Comparison of ENCODE assay signal across 17 mouse cellular contexts in genomic region chr10:117708376-117708775, GRCm38 (mm10). TPM values are rescaled to one million over a fixed set of nuclear protein-coding genes. Genes with fewer than 3 reads are reported as not detected.
DNase-seq lines count a peak whose midpoint lies in the region; ATAC-seq and TF ChIP-seq lines count a peak whose summit lies in the region.
"Had no signal": no experiment of that assay in that cellular context is flagged by ENCODE, and none has a peak within 500 bp of the region (broad histone marks: within the 10 kb centered on the region; RNA-seq: fewer than 3 reads in every experiment).

No protein-coding gene starts in this region.

- H3K27me3 ChIP-seq in hindbrain, embryonic 14.5 days (ENCODE audit: control insufficient read depth, insufficient read depth, low read length): no peaks in the 10 kb centered on the region
- H3K27me3 ChIP-seq in hindbrain, embryonic 12.5 days: no peaks in the 10 kb centered on the region
- H3K27me3 ChIP-seq in lung, embryonic 16.5 days (ENCODE audit: control insufficient read depth, insufficient read depth, low read depth, low read length): no peaks in the 10 kb centered on the region
- no peaks in the 10 kb centered on the region for H3K27me3 ChIP-seq in MEL (ENCODE audit: control insufficient read depth in 1 of 2, insufficient read depth in 2 of 2, low read length in 2 of 2)
- H3K27me3 ChIP-seq in liver, embryonic 16.5 days (ENCODE audit: control insufficient read depth, insufficient read depth, low read depth, low read length): no peaks in the 10 kb centered on the region
- H3K27me3 ChIP-seq: embryonic facial prominence, embryonic 12.5 days; forebrain, embryonic 12.5 days; hindbrain, embryonic 13.5 days had no signal

- no peak for TF ChIP-seq EP300 in MEL (IDR thresholded peaks at IDR 0.05; ENCODE audit: low read depth in 1 of 2, low read length in 2 of 2)

- H3K4me1 ChIP-seq in hindbrain, embryonic 14.5 days (replicated peaks; ENCODE audit: control insufficient read depth, insufficient read depth, low read length): peaks cover 13% of the 10 kb centered on the region
- H3K4me1 ChIP-seq in hindbrain, embryonic 12.5 days: peaks cover 18% of the 10 kb centered on the region
- H3K4me1 ChIP-seq in lung, embryonic 16.5 days (replicated peaks; ENCODE audit: control insufficient read depth, insufficient read depth, low read length): peaks cover 16% of the 10 kb centered on the region
- peaks cover 7% of the 10 kb centered on the region for H3K4me1 ChIP-seq in lung, adult 2 months (ENCODE audit: control insufficient read depth, insufficient read depth, low read length)
- H3K4me1 ChIP-seq in MEL (ENCODE audit: control insufficient read depth in 1 of 2, insufficient read depth in 2 of 2, low read length in 2 of 2): peaks cover 0 to 8% of the 10 kb centered on the region in 2 experiments; a peak in 2 of 4 replicates
- H3K4me1 ChIP-seq in liver, embryonic 16.5 days (ENCODE audit: control insufficient read depth, low read depth, low read length): peaks cover 12% of the 10 kb centered on the region

- ATAC-seq in hindbrain, embryonic 14.5 days (ENCODE audit: low FRiP score): no peak
- ATAC-seq in hindbrain, embryonic 12.5 days (ENCODE audit: low FRiP score): no peak
- ATAC-seq in lung, embryonic 16.5 days (ENCODE audit: low read depth): no peak
- no peak for ATAC-seq in liver, embryonic 16.5 days (ENCODE audit: low read depth)

- H3K36me3 ChIP-seq in hindbrain, embryonic 14.5 days (replicated peaks; ENCODE audit: control insufficient read depth, insufficient read depth): peaks cover 46% of the 10 kb centered on the region
- peaks cover 33% of the 10 kb centered on the region for H3K36me3 ChIP-seq in hindbrain, embryonic 12.5 days
- H3K36me3 ChIP-seq in lung, embryonic 16.5 days (ENCODE audit: control insufficient read depth, insufficient read depth, low read length): peaks cover 25% of the 10 kb centered on the region
- peaks cover 12 to 14% of the 10 kb centered on the region in 2 experiments for H3K36me3 ChIP-seq in MEL (ENCODE audit: control insufficient read depth in 1 of 2, insufficient read depth in 2 of 2, low read length in 2 of 2)
- H3K36me3 ChIP-seq in liver, embryonic 16.5 days (ENCODE audit: control insufficient read depth, insufficient read depth): peaks cover 21% of the 10 kb centered on the region

- no peak for TF ChIP-seq POLR2A in lung, adult 2 months (IDR thresholded peaks at IDR 0.05; ENCODE audit: borderline replicate concordance, extremely low read depth, low read depth, low read length)
- TF ChIP-seq POLR2A in MEL (IDR thresholded peaks at IDR 0.05; ENCODE audit: control insufficient read depth in 1 of 2, insufficient read depth in 1 of 2, low read depth in 1 of 2, low read length in 2 of 2, poor library complexity in 1 of 2): no peak

- H3K9me3 ChIP-seq in hindbrain, embryonic 14.5 days (ENCODE audit: control insufficient read depth, low read length): no peaks in the 10 kb centered on the region
- H3K9me3 ChIP-seq in hindbrain, embryonic 12.5 days (replicated peaks): no peaks in the 10 kb centered on the region
- H3K9me3 ChIP-seq in lung, embryonic 16.5 days (ENCODE audit: control insufficient read depth, low read length): no peaks in the 10 kb centered on the region
- no peaks in the 10 kb centered on the region for H3K9me3 ChIP-seq in MEL (replicated peaks; ENCODE audit: insufficient read depth, low read length)
- no peaks in the 10 kb centered on the region for H3K9me3 ChIP-seq in liver, embryonic 16.5 days (replicated peaks; ENCODE audit: control insufficient read depth, low read length)
- H3K9me3 ChIP-seq: embryonic facial prominence, embryonic 12.5 days; forebrain, embryonic 12.5 days; hindbrain, embryonic 13.5 days had no signal

- DNase-seq in hindbrain, embryonic 14.5 days (ENCODE audit: low spot score): no peak
- DNase-seq in lung, adult 2 months: no peak
- no peak for DNase-seq in MEL (ENCODE audit: low read depth, low spot score)
- DNase-seq in thymus, postnatal 36 days: no peak
- no peak for DNase-seq in cerebellum, postnatal 4 days (ENCODE audit: low spot score in 2 of 2)
- DNase-seq: cerebellum, postnatal 36 days; gastrocnemius, postnatal 36 days; kidney, adult 18-20 months; lung, adult 18-20 months; thymus, postnatal 14 days had no signal

- no peak overlapping the region for H3K27ac ChIP-seq in hindbrain, embryonic 14.5 days
- no peak overlapping the region for H3K27ac ChIP-seq in hindbrain, embryonic 12.5 days
- no peak overlapping the region for H3K27ac ChIP-seq in lung, embryonic 16.5 days (ENCODE audit: low read length)
- H3K27ac ChIP-seq in MEL (ENCODE audit: control insufficient read depth, low read depth, low read length): no peak overlapping the region
- no peak overlapping the region for H3K27ac ChIP-seq in liver, embryonic 16.5 days (ENCODE audit: low read length)
- H3K27ac ChIP-seq: embryonic facial prominence, embryonic 12.5 days; forebrain, embryonic 12.5 days; hindbrain, embryonic 13.5 days; stomach, postnatal 0 days had no signal

- no peak for TF ChIP-seq RAD21 in MEL (IDR thresholded peaks at IDR 0.05; ENCODE audit: low read depth, low read length)

- H3K79me2 ChIP-seq in MEL (ENCODE audit: control insufficient read depth, insufficient read depth, low read length, poor library complexity): peaks cover 39% of the 10 kb centered on the region

- peak overlapping the region; percentile 81 for H3K4me2 ChIP-seq in hindbrain, embryonic 14.5 days (replicated peaks)
- H3K4me2 ChIP-seq in hindbrain, embryonic 12.5 days (replicated peaks): no peak overlapping the region
- H3K4me2 ChIP-seq in lung, embryonic 16.5 days (ENCODE audit: low read depth, low read length): no peak overlapping the region
- peak overlapping the region; percentile 72 for H3K4me2 ChIP-seq in liver, embryonic 16.5 days (ENCODE audit: low read depth, low read length)

- WGBS in hindbrain, embryonic 14.5 days: 96% methylated on average over 2 of the region's 2 CpGs
- 96% methylated on average over 2 of the region's 2 CpGs for WGBS in hindbrain, embryonic 12.5 days
- WGBS in lung, embryonic 16.5 days: 93% methylated on average over 2 of the region's 2 CpGs
- WGBS in lung, adult 2 months: 96% methylated on average over 2 of the region's 2 CpGs
- WGBS in liver, embryonic 16.5 days (ENCODE audit: insufficient replicate concordance): 87% methylated on average over 2 of the region's 2 CpGs

- TF ChIP-seq CTCF in lung, adult 2 months (IDR thresholded peaks at IDR 0.05; ENCODE audit: insufficient read depth, low read length): no peak
- TF ChIP-seq CTCF in MEL (IDR thresholded peaks at IDR 0.05 in 2 of 3, conservative IDR thresholded peaks at IDR 0.05 in 1 of 3; ENCODE audit: control insufficient read depth in 1 of 3, insufficient read depth in 1 of 3, low read depth in 2 of 3, low read length in 3 of 3, poor library complexity in 1 of 3, severe bottlenecking in 1 of 3): no peak

- H3K9ac ChIP-seq in hindbrain, embryonic 14.5 days: no peak overlapping the region
- no peak overlapping the region for H3K9ac ChIP-seq in hindbrain, embryonic 12.5 days
- H3K9ac ChIP-seq in lung, embryonic 16.5 days (ENCODE audit: low read length): no peak overlapping the region
- peak overlapping the region; percentile 99 for H3K9ac ChIP-seq in MEL (ENCODE audit: control insufficient read depth, low read depth, low read length, poor library complexity, severe bottlenecking)
- no peak overlapping the region for H3K9ac ChIP-seq in liver, embryonic 16.5 days (ENCODE audit: low read depth, low read length)
- H3K9ac ChIP-seq: embryonic facial prominence, embryonic 12.5 days had no signal

- no peak overlapping the region for H3K4me3 ChIP-seq in hindbrain, embryonic 14.5 days (replicated peaks; ENCODE audit: low read length)
- H3K4me3 ChIP-seq in hindbrain, embryonic 12.5 days: no peak overlapping the region
- peak overlapping the region; percentile 99; the same call in 1 of the 2 replicates for H3K4me3 ChIP-seq in lung, embryonic 16.5 days (ENCODE audit: low read length)
- H3K4me3 ChIP-seq in lung, adult 2 months (replicated peaks; ENCODE audit: extremely low read depth, low read depth, low read length): no peak overlapping the region
- peak overlapping the region in 1 of 2 experiments; percentile 85; a peak in 2 of 4 replicates for H3K4me3 ChIP-seq in MEL (ENCODE audit: control insufficient read depth in 1 of 2, insufficient read depth in 1 of 2, low read depth in 2 of 2, low read length in 2 of 2)
- no peak overlapping the region for H3K4me3 ChIP-seq in liver, embryonic 16.5 days (ENCODE audit: low read depth, low read length)

TF ChIP-seq in MEL, 35 proteins besides CTCF, POLR2A, EP300 and RAD21 (continues in another document):
- TF ChIP-seq BHLHE40 (IDR thresholded peaks at IDR 0.05; ENCODE audit: borderline replicate concordance, low read depth, low read length) (no peak), ETS1 (IDR thresholded peaks at IDR 0.05; ENCODE audit: low read depth, low read length) (no peak), E2F4 (IDR thresholded peaks at IDR 0.05; ENCODE audit: borderline replicate concordance, low read depth, low read length) (no peak), CHD2 (IDR thresholded peaks at IDR 0.05; ENCODE audit: low read length) (no peak), MYC (IDR thresholded peaks at IDR 0.05; ENCODE audit: low read depth, low read length) (no peak), MXI1 (IDR thresholded peaks at IDR 0.05; ENCODE audit: low read depth, low read length) (no peak), MAZ (IDR thresholded peaks at IDR 0.05; ENCODE audit: low read depth, low read length) (no peak)

RNA-seq across cellular contexts. Expression of gene Mdm2, which starts 2.2 kb away (rescaled TPM):
- 47.2 and 48.4 TPM in 2 replicates for polyA plus RNA-seq in hindbrain, embryonic 14.5 days (2014; fragmentation: Nextera tagmentation; extraction: Ambion mirVana)
- 69.2 and 77.3 TPM in 2 replicates for polyA plus RNA-seq in hindbrain, embryonic 12.5 days (2016; fragmentation: Nextera tagmentation; extraction: Ambion mirVana)
- polyA plus RNA-seq in lung, embryonic 16.5 days (2015; fragmentation: Nextera tagmentation; extraction: Ambion mirVana): 51.2 and 51.7 TPM in 2 replicates
- polyA plus RNA-seq in lung, adult 2 months (2012; rRNA removed): 39.0 and 39.7 TPM in 2 replicates
- 35.2 and 35.3 TPM in 2 replicates for total RNA-seq in MEL (2012; rRNA removed)
- 100 to 1,000 TPM in 1 of 2 experiments, 10 to 100 TPM in 1; 42.2 to 601 TPM for polyA plus RNA-seq in MEL (2012; ENCODE audit: insufficient read depth in 1 of 2, insufficient read length in 2 of 2, low read depth in 1 of 2, low replicate concordance in 2 of 2, missing spikeins in 1 of 2)
- polyA plus RNA-seq in liver, embryonic 16.5 days (2015; fragmentation: Nextera tagmentation; extraction: Ambion mirVana): 20.3 and 20.7 TPM in 2 replicates

RNA-seq across cellular contexts. Expression of gene Slc35e3, which starts 37.8 kb away (rescaled TPM):
- polyA plus RNA-seq in hindbrain, embryonic 14.5 days (2014; fragmentation: Nextera tagmentation; extraction: Ambion mirVana): 24.8 and 28.9 TPM in 2 replicates
- 40.2 and 46.0 TPM in 2 replicates for polyA plus RNA-seq in hindbrain, embryonic 12.5 days (2016; fragmentation: Nextera tagmentation; extraction: Ambion mirVana)
- 18.3 and 18.6 TPM in 2 replicates for polyA plus RNA-seq in lung, embryonic 16.5 days (2015; fragmentation: Nextera tagmentation; extraction: Ambion mirVana)
- polyA plus RNA-seq in lung, adult 2 months (2012; rRNA removed): 15.8 and 19.1 TPM in 2 replicates
- 3.0 and 3.7 TPM in 2 replicates for total RNA-seq in MEL (2012; rRNA removed)
- 1 to 10 TPM in 1 of 2 experiments, not detected in 1; 7.4 TPM for polyA plus RNA-seq in MEL (2012; ENCODE audit: insufficient read depth in 1 of 2, insufficient read length in 2 of 2, low read depth in 1 of 2, low replicate concordance in 2 of 2, missing spikeins in 1 of 2)
- 2.3 and 2.5 TPM in 2 replicates for polyA plus RNA-seq in liver, embryonic 16.5 days (2015; fragmentation: Nextera tagmentation; extraction: Ambion mirVana)

Comparison
In these comparisons a context has a peak if more than half of its experiments do, and no peak if none do; other contexts are left out.
1. H3K4me2 ChIP-seq: peak in hindbrain, embryonic 14.5 days (single experiment) and liver, embryonic 16.5 days (single experiment); none in hindbrain, embryonic 12.5 days (single experiment) and lung, embryonic 16.5 days (single experiment).